ENCODE assay signal across 9 mouse cellular contexts in genomic region chr7:79130843-79131444, GRCm38 (mm10). TPM values are rescaled to one million over a fixed set of nuclear protein-coding genes. Genes with fewer than 3 reads are reported as not detected.
A peak's percentile ranks its signal among the peaks of the same experiment; 100 is the strongest.
DNase-seq lines count a peak whose midpoint lies in the region; ATAC-seq and TF ChIP-seq lines count a peak whose summit lies in the region.
"Had no signal": no experiment of that assay in that cellular context is flagged by ENCODE, and none has a peak within 500 bp of the region (broad histone marks: within the 10 kb centered on the region; RNA-seq: fewer than 3 reads in every experiment).

Hapln3 (minus strand) TSS chr7:79131018.

- H3K9me3 ChIP-seq in embryonic facial prominence, embryonic 10.5 days: no peaks in the 10 kb centered on the region
- H3K9me3 ChIP-seq in hindbrain, embryonic 12.5 days (replicated peaks): no peaks in the 10 kb centered on the region
- no peaks in the 10 kb centered on the region for H3K9me3 ChIP-seq in liver, embryonic 14.5 days (ENCODE audit: control insufficient read depth, low read length)
- H3K9me3 ChIP-seq in stomach, embryonic 16.5 days (replicated peaks; ENCODE audit: control insufficient read depth, low read length): no peaks in the 10 kb centered on the region

- no peak within 1 kb of the TSS for H3K9ac ChIP-seq in hindbrain, embryonic 12.5 days
- no peak within 1 kb of the TSS for H3K9ac ChIP-seq in liver, embryonic 14.5 days (replicated peaks)
- H3K9ac ChIP-seq in stomach, embryonic 16.5 days (ENCODE audit: low read length): peak within 1 kb of the TSS; percentile 56

- WGBS in embryonic facial prominence, embryonic 10.5 days: 3% methylated on average over 19 of the region's 19 CpGs
- 4% methylated on average over 19 of the region's 19 CpGs for WGBS in hindbrain, embryonic 12.5 days
- WGBS in liver, embryonic 14.5 days (ENCODE audit: insufficient replicate concordance): 6% methylated on average over 19 of the region's 19 CpGs
- WGBS in stomach, embryonic 16.5 days: 3% methylated on average over 19 of the region's 19 CpGs

- peak within 1 kb of the TSS; percentile 46 for H3K4me3 ChIP-seq in embryonic facial prominence, embryonic 10.5 days
- peak within 1 kb of the TSS; percentile 19 for H3K4me3 ChIP-seq in hindbrain, embryonic 12.5 days
- no peak within 1 kb of the TSS for H3K4me3 ChIP-seq in liver, embryonic 14.5 days (ENCODE audit: insufficient read depth in 1 of 2, low read depth in 2 of 2, low read length in 2 of 2)
- peak within 1 kb of the TSS; percentile 38 for H3K4me3 ChIP-seq in stomach, embryonic 16.5 days (replicated peaks; ENCODE audit: low read length)

- peak within 1 kb of the TSS; percentile 61; the same call in 1 of the 2 replicates for H3K27ac ChIP-seq in embryonic facial prominence, embryonic 10.5 days (replicated peaks)
- no peak within 1 kb of the TSS for H3K27ac ChIP-seq in hindbrain, embryonic 12.5 days
- H3K27ac ChIP-seq in liver, embryonic 14.5 days: no peak within 1 kb of the TSS
- H3K27ac ChIP-seq in stomach, embryonic 16.5 days (ENCODE audit: low read length): no peak within 1 kb of the TSS

- no peak for ATAC-seq in hindbrain, embryonic 12.5 days (ENCODE audit: low FRiP score)
- ATAC-seq in liver, embryonic 14.5 days (ENCODE audit: insufficient read depth): no peak
- ATAC-seq in stomach, embryonic 16.5 days (ENCODE audit: insufficient read depth, low FRiP score): 0 out of 2 replicates have a peak, but pooled peaks have one; percentile 15

- TF ChIP-seq CTCF in liver, embryonic 14.5 days (IDR thresholded peaks at IDR 0.05; ENCODE audit: low read depth): no peak

- DNase-seq in heart, adult 18-20 months: peak; percentile 45 to 48
- DNase-seq in heart, adult 9 months (ENCODE audit: low spot score in 2 of 2): no peak
- DNase-seq in embryonic facial prominence, embryonic 10.5 days (ENCODE audit: low spot score): peak; percentile 57
- DNase-seq in liver, embryonic 14.5 days (ENCODE audit: low read depth in 3 of 3, low spot score in 3 of 3): no peak
- no peak for DNase-seq in spleen, adult 18-20 months
- DNase-seq in ovary, postnatal 14 days (ENCODE audit: low spot score): no peak

- peaks cover 35% of the 10 kb centered on the region for H3K27me3 ChIP-seq in embryonic facial prominence, embryonic 10.5 days (replicated peaks; ENCODE audit: low read depth, poor library complexity, severe bottlenecking)
- peaks cover 19% of the 10 kb centered on the region for H3K27me3 ChIP-seq in hindbrain, embryonic 12.5 days
- no peaks in the 10 kb centered on the region for H3K27me3 ChIP-seq in liver, embryonic 14.5 days (ENCODE audit: control insufficient read depth, insufficient read depth, low read length)
- H3K27me3 ChIP-seq in stomach, embryonic 16.5 days (ENCODE audit: control insufficient read depth, insufficient read depth, low read length): peaks cover 4% of the 10 kb centered on the region; the same call in 1 of the 2 replicates

- peak within 1 kb of the TSS; percentile 46 for H3K4me2 ChIP-seq in hindbrain, embryonic 12.5 days (replicated peaks)
- H3K4me2 ChIP-seq in liver, embryonic 14.5 days (ENCODE audit: low read depth): peak within 1 kb of the TSS; percentile 25
- peak within 1 kb of the TSS; percentile 66 for H3K4me2 ChIP-seq in stomach, embryonic 16.5 days (ENCODE audit: low read depth, low read length)

- peaks cover 32% of the 10 kb centered on the region for H3K36me3 ChIP-seq in embryonic facial prominence, embryonic 10.5 days (replicated peaks)
- H3K36me3 ChIP-seq in hindbrain, embryonic 12.5 days: peaks cover 10% of the 10 kb centered on the region; the same call in 1 of the 2 replicates
- no peaks in the 10 kb centered on the region for H3K36me3 ChIP-seq in liver, embryonic 14.5 days (replicated peaks; ENCODE audit: control insufficient read depth, insufficient read depth, low read depth)
- H3K36me3 ChIP-seq in stomach, embryonic 16.5 days (ENCODE audit: control insufficient read depth, insufficient read depth, low read length): 0 out of 2 replicates have a peak, but pooled peaks cover 6% of the 10 kb centered on the region

- no peak for TF ChIP-seq EP300 in liver, embryonic 14.5 days (IDR thresholded peaks at IDR 0.05; ENCODE audit: low read depth)

- H3K4me1 ChIP-seq in embryonic facial prominence, embryonic 10.5 days: peaks cover 56% of the 10 kb centered on the region
- peaks cover 19% of the 10 kb centered on the region for H3K4me1 ChIP-seq in hindbrain, embryonic 12.5 days
- H3K4me1 ChIP-seq in liver, embryonic 14.5 days (replicated peaks; ENCODE audit: control insufficient read depth in 2 of 2, insufficient read depth in 2 of 2, low read length in 1 of 2): no peaks in the 10 kb centered on the region
- H3K4me1 ChIP-seq in stomach, embryonic 16.5 days (ENCODE audit: control insufficient read depth, insufficient read depth, low read length): peaks cover 12% of the 10 kb centered on the region

RNA-seq across cellular contexts. Expression of gene Hapln3, which starts in this region (rescaled TPM):
- under 1 TPM; 0.27 to 0.36 TPM for total RNA-seq in heart, adult 18-20 months (2021)
- polyA plus RNA-seq in embryonic facial prominence, embryonic 10.5 days (2016; fragmentation: Nextera tagmentation; extraction: Ambion mirVana): 2.3 TPM in 2 replicates
- 0.92 and 1.9 TPM in 2 replicates for polyA plus RNA-seq in hindbrain, embryonic 12.5 days (2016; fragmentation: Nextera tagmentation; extraction: Ambion mirVana)
- polyA plus RNA-seq in liver, embryonic 14.5 days (2012; rRNA removed): 0.11 and 0.17 TPM in 2 replicates
- 0.11 and 0.29 TPM in 2 replicates for polyA plus RNA-seq in liver, embryonic 14.5 days (2014; fragmentation: Nextera tagmentation; extraction: Ambion mirVana)
- 2.4 and 2.5 TPM in 2 replicates for polyA plus RNA-seq in stomach, embryonic 16.5 days (2015; fragmentation: Nextera tagmentation; extraction: Ambion mirVana)
- total RNA-seq: CH12.LX had no signal

Comparison
In these comparisons a context has a peak if more than half of its experiments do, and no peak if none do; other contexts are left out.
1. Peak in DNase-seq in heart, adult 18-20 months; RNA of the gene not detected or under 1 TPM.
2. H3K4me3 ChIP-seq: peak in embryonic facial prominence, embryonic 10.5 days (single experiment), hindbrain, embryonic 12.5 days (single experiment) and stomach, embryonic 16.5 days (single experiment); none in liver, embryonic 14.5 days (0 of 2).
3. Peak in every context shown above with its lines, with median percentiles within 50 percentile points of each other: H3K4me2 ChIP-seq.